Mouse (Mus musculus): ENCODE measurements around the gene Spdye4a. TPM values are rescaled to one million over a fixed set of nuclear protein-coding genes. Genes with fewer than 3 reads are reported as not detected.

Spdye4a gene
- polyA plus RNA-seq, 1 experiment from 2014 or later: not detected

GRCm38 (mm10) chr5:143254487-143255130 lies 27.9 kb upstream of the Spdye4a start:
- Histone ChIP-seq H3K79me2 (ENCODE audit: inconsistent target) (no peaks in the 10 kb centered on the region), H3K4me3 (ENCODE audit: inconsistent target) (no peak overlapping the region), H3K36me3 (ENCODE audit: inconsistent target) (no peaks in the 10 kb centered on the region), H3K27ac (no peak overlapping the region)
- 49% methylated on average over 47 of the region's 66 CpGs for WGBS (ENCODE audit: missing documents)

- Histone ChIP-seq H3K79me2 (ENCODE audit: inconsistent target) (no peaks in the 10 kb centered on the region), H3K27ac (no peak overlapping the region), H3K4me3 (ENCODE audit: inconsistent target) (no peak overlapping the region), H3K36me3 (ENCODE audit: inconsistent target) (no peaks in the 10 kb centered on the region)
- 11% methylated on average over 78 of the region's 81 CpGs for WGBS (ENCODE audit: missing documents)
These were observed 27.3 kb upstream of the Spdye4a start for GRCm38 (mm10) chr5:143253881-143254486.

GRCm38 (mm10) chr5:143253186-143253880 lies 26.6 kb upstream of the Spdye4a start:
- Histone ChIP-seq H3K27ac (no peak overlapping the region), H3K36me3 (ENCODE audit: inconsistent target) (no peaks in the 10 kb centered on the region), H3K4me3 (ENCODE audit: inconsistent target) (no peak overlapping the region), H3K79me2 (ENCODE audit: inconsistent target) (no peaks in the 10 kb centered on the region)
- 13% methylated on average over 89 of the region's 103 CpGs for WGBS (ENCODE audit: missing documents)

- H3K79me2 ChIP-seq (ENCODE audit: inconsistent target): no peaks in the 10 kb centered on the region
- 55% methylated on average over 18 of the region's 18 CpGs for WGBS (ENCODE audit: missing documents)
- H3K36me3 ChIP-seq (ENCODE audit: inconsistent target): 0 out of 2 replicates have a peak, but pooled peaks cover 3% of the 10 kb centered on the region
- no peak overlapping the region for H3K27ac ChIP-seq
- no peak overlapping the region for H3K4me3 ChIP-seq (ENCODE audit: inconsistent target)
These were observed 26.1 kb upstream of the Spdye4a start for GRCm38 (mm10) chr5:143252791-143253185.

GRCm38 (mm10) chr5:143252039-143252438 lies 25.3 kb upstream of the Spdye4a start:
- Histone ChIP-seq H3K4me3 (ENCODE audit: inconsistent target) (no peak overlapping the region), H3K27ac (no peak overlapping the region), H3K36me3 (ENCODE audit: inconsistent target) (0 out of 2 replicates have a peak, but pooled peaks cover 6% of the 10 kb centered on the region), H3K79me2 (ENCODE audit: inconsistent target) (no peaks in the 10 kb centered on the region)
- 81% methylated on average over 6 of the region's 6 CpGs for WGBS (ENCODE audit: missing documents)

- Histone ChIP-seq H3K79me2 (ENCODE audit: inconsistent target) (no peaks in the 10 kb centered on the region), H3K36me3 (ENCODE audit: inconsistent target) (peaks cover 77% of the 10 kb centered on the region), H3K27ac (no peak overlapping the region), H3K4me3 (ENCODE audit: inconsistent target) (no peak overlapping the region)
- WGBS (ENCODE audit: missing documents): 93% methylated on average over 25 of the region's 26 CpGs
These were observed 18.2 kb upstream of the Spdye4a start for GRCm38 (mm10) chr5:143244926-143245325.

GRCm38 (mm10) chr5:143236036-143236435 lies 9.3 kb upstream of the Spdye4a start:
- Histone ChIP-seq H3K27ac (no peak overlapping the region), H3K36me3 (ENCODE audit: inconsistent target) (peaks cover 19% of the 10 kb centered on the region), H3K4me3 (ENCODE audit: inconsistent target) (peak overlapping the region; percentile 60; the same call in 1 of the 2 replicates), H3K79me2 (ENCODE audit: inconsistent target) (peaks cover 8% of the 10 kb centered on the region; the same call in 1 of the 2 replicates)
- WGBS (ENCODE audit: missing documents): 51% methylated on average over 9 of the region's 9 CpGs

GRCm38 (mm10) chr5:143235028-143235693 lies 8.5 kb upstream of the Spdye4a start, which contains the start of gene Zfp12:
TSS of gene Zfp12 (plus strand) at chr5:143235163.
- peaks cover 10% of the 10 kb centered on the region for H3K36me3 ChIP-seq (ENCODE audit: inconsistent target)
- H3K79me2 ChIP-seq (ENCODE audit: inconsistent target): peaks cover 8% of the 10 kb centered on the region; the same call in 1 of the 2 replicates
- no peak within 1 kb of the TSS for H3K27ac ChIP-seq
- H3K4me3 ChIP-seq (ENCODE audit: inconsistent target): peak within 1 kb of the TSS; percentile 60
- WGBS (ENCODE audit: missing documents): under 1% methylated on average over 58 of the region's 58 CpGs

GRCm38 (mm10) chr5:143222287-143222686 lies 4.4 kb downstream of the Spdye4a start:
- 80% methylated on average over 1 of the region's 1 CpGs for WGBS (ENCODE audit: missing documents)
- Histone ChIP-seq H3K27ac (no peak overlapping the region), H3K79me2 (ENCODE audit: inconsistent target) (no peaks in the 10 kb centered on the region), H3K4me3 (ENCODE audit: inconsistent target) (no peak overlapping the region), H3K36me3 (ENCODE audit: inconsistent target) (no peaks in the 10 kb centered on the region)

GRCm38 (mm10) chr5:143220996-143221395 lies 5.7 kb downstream of the Spdye4a start:
- Histone ChIP-seq H3K27ac (no peak overlapping the region), H3K36me3 (ENCODE audit: inconsistent target) (no peaks in the 10 kb centered on the region), H3K4me3 (ENCODE audit: inconsistent target) (no peak overlapping the region), H3K79me2 (ENCODE audit: inconsistent target) (no peaks in the 10 kb centered on the region)
- WGBS (ENCODE audit: missing documents): 84% methylated on average over 3 of the region's 5 CpGs

- Histone ChIP-seq H3K4me3 (ENCODE audit: inconsistent target) (no peak overlapping the region), H3K27ac (no peak overlapping the region), H3K79me2 (ENCODE audit: inconsistent target) (no peaks in the 10 kb centered on the region), H3K36me3 (ENCODE audit: inconsistent target) (no peaks in the 10 kb centered on the region)
- WGBS (ENCODE audit: missing documents): 61% methylated on average over 2 of the region's 2 CpGs
These were observed 12.9 kb downstream of the Spdye4a start for GRCm38 (mm10) chr5:143213832-143214231.

GRCm38 (mm10) chr5:143205015-143205414 lies 21.7 kb downstream of the Spdye4a start:
- 73% methylated on average over 3 of the region's 3 CpGs for WGBS (ENCODE audit: missing documents)

GRCm38 (mm10) chr5:143196506-143196905 lies 30.2 kb downstream of the Spdye4a start:
- WGBS (ENCODE audit: missing documents): 82% methylated on average over 2 of the region's 4 CpGs

More at GRCm38 (mm10) chr5:143205015-143205414, 21.7 kb downstream of the Spdye4a start:
- H3K27ac ChIP-seq: no peak overlapping the region
- H3K4me3 ChIP-seq (ENCODE audit: inconsistent target): no peak overlapping the region
- H3K36me3 ChIP-seq (ENCODE audit: inconsistent target): no peaks in the 10 kb centered on the region
- no peaks in the 10 kb centered on the region for H3K79me2 ChIP-seq (ENCODE audit: inconsistent target)

GRCm38 (mm10) chr5:143195166-143195565 lies 31.5 kb downstream of the Spdye4a start:
- no peaks in the 10 kb centered on the region for H3K36me3 ChIP-seq (ENCODE audit: inconsistent target)
- 80% methylated on average over 2 of the region's 2 CpGs for WGBS (ENCODE audit: missing documents)
- H3K4me3 ChIP-seq (ENCODE audit: inconsistent target): no peak overlapping the region
- H3K27ac ChIP-seq: no peak overlapping the region
- no peaks in the 10 kb centered on the region for H3K79me2 ChIP-seq (ENCODE audit: inconsistent target)

More at GRCm38 (mm10) chr5:143196506-143196905, 30.2 kb downstream of the Spdye4a start:
- no peaks in the 10 kb centered on the region for H3K79me2 ChIP-seq (ENCODE audit: inconsistent target)
- H3K4me3 ChIP-seq (ENCODE audit: inconsistent target): no peak overlapping the region
- no peak overlapping the region for H3K27ac ChIP-seq
- no peaks in the 10 kb centered on the region for H3K36me3 ChIP-seq (ENCODE audit: inconsistent target)

Data from macrophage (primary cell).